Mouse (Mus musculus) retina, postnatal 7 days (tissue): ENCODE measurements around the gene Tubb4b.
A peak's percentile ranks its signal among the peaks of the same experiment; 100 is the strongest.

ENCODE experiments used
- DNase-seq: peaks from one replicate; pipeline ENCODE4 v3.0.0-alpha.2; 2012; ENCODE audit warnings: low read depth, low spot score

The Tubb4b gene

GRCm38 (mm10) chr2:25225811-25226379, 1.4 kb upstream of the Tubb4b start:
- DNase-seq, result no peak

- peak; percentile 98 for DNase-seq
Measured at GRCm38 (mm10) chr2:25224766-25225752, 557 bp upstream of the Tubb4b start.

- DNase-seq, result no peak
Measured at GRCm38 (mm10) chr2:25223681-25224491, 616 bp downstream of the Tubb4b start.

- DNase-seq, result no peak
Measured at GRCm38 (mm10) chr2:25221331-25221772, 3.1 kb downstream of the Tubb4b start.

DNA sequence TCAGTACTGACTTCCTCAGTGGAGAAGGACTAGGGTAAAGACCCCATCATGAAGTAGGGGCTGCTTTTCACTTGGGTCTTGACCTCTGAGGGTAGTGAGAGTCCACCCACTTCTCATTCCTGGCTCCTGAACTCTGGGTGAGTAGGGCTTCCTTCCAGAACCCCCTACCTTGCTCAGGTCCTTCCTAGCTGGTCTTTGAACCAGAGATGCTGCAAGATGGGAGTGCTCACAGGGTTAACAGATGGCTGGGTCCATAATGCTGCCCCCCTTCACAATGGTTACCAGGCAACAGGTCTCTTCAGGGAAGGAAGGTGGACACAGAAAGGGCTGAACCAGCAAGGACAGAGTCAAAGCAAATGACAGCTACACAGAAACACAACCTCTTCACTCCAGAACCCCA, 6.1 kb downstream of the Tubb4b start, which contains the start of gene Fam166a:
TSS of gene Fam166a (plus strand) at position 301 of the 400 bp plus-strand sequence.
- DNase-seq, result no peak

GRCm38 (mm10) chr2:25217666-25218065, 6.8 kb downstream of the Tubb4b start:
- no peak for DNase-seq

DNA sequence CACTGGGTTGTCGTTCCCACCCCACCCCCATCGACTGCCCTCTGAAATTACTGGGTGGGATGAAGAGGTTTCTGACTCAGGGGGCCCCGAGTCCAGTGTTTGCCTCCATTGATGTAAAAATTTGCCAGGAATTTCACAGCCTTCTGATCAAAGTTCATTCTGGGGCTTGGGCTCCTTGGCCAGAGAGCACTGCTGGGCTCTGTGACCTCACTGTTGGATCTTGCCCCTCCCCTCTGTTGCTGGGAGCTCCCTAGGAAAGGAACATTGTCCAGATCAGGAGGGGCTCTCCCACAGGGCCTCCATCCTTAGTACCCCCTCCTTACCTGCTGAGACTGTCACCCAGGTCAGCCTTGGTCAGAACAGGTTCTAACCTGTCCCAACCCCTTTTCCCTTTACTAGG, 10.1 kb downstream of the Tubb4b start, which contains the start of gene Stpg3:
TSS of gene Stpg3 (minus strand) at position 194 of the 400 bp plus-strand sequence.
- no peak for DNase-seq

GRCm38 (mm10) chr2:25213266-25213865, 11.1 kb downstream of the Tubb4b start:
- DNase-seq, result no peak

DNA sequence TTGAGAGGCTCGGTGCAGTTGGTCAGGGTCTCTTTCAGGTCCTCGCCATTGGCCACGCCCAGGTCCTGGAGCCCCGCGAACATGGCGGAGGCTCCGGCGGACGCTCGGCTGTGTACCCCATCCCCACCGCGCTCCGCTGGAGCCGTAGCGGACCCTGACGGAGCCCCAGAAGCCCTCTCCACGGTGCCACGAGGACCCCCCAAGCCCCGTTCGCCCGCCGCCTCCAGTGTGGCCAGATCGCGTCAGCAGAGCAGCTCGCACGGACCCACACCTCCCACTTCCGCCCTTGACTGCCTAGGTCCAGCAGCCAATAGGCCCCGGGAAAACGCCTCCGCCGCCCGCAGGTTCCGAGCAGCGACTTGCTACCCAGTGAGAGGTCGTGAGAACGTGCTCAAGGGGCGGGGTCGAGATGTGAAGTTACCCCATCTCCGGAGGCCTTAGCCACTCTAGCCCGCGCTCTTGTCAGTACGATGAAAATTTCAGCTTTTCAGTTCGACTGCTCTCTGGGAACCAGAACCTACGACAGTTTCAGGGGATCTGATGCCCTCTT, 13.3 kb downstream of the Tubb4b start, which contains the start of gene Nelfb:
TSS of gene Nelfb (minus strand) at position 369 of the 550 bp plus-strand sequence.
- peak; percentile 75 for DNase-seq

GRCm38 (mm10) chr2:25210686-25211085, 13.8 kb downstream of the Tubb4b start:
- DNase-seq, result no peak

- DNase-seq, result no peak
Measured at GRCm38 (mm10) chr2:25207593-25207992, 16.9 kb downstream of the Tubb4b start.

DNA sequence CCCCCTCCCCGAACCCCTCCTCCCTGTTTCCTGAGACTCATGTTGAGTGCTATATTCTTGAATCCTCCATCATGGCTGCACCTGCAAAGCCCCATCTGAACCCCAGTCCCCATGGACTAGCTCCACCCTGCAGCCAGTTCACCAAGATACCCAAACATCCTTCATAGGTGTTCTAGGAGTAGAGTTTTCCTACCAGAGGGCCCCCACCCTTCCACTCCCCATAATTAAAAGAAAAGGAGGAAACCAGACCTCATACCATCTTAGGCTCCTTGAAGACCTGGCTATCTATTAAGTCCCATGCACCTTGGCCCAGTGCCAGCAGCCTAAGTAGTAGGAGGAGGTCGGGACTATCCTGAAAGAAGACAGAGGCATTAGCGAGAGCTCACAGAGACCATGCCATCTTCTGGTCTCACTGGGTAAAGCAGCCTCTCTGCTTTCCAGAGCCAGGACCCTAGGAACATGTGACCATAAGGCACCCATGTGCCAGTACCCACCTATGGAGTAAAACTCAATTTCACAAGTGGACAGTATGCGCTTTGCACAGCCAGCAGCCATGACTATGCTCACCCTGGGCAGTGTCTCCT, 20.8 kb downstream of the Tubb4b start:
- DNase-seq, result no peak

DNA sequence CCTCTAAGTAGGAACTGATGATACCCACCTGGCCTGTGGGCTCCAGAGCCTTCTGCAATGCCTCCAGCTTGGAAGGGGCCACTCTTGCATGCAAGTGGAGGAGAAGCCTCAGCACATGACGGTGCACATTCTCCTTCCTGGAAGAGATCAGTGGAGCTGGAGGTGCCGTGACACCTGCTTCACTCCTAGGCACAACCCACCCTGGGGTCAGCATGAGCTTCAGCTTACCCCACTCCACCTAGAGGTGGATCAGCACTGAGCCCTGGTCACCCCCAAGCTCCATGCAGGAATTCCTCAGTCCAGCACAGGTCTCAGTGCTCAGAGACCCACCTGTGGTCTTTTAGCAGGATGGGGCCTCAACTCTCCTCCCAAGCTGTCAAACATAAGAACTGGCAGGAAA, 23.9 kb downstream of the Tubb4b start:
- DNase-seq, result no peak

DNA sequence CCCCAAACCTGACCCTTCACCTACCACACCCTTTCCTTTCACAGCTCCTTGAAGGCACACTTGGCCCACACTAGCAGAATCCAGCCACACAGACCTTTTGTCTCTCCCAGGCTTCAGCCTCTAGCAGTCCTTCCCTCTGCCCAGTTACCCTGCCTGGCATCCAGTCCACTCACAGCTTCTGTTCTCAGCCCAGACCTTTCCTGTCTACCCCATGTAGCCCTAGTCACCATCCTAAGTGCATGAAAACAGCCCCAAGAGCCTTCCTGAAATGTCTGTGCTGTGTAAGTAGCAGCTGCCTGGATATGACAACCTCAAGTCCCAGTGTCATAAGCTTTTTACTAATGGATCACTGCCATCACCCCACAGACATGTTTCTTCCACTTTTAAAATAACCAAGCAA, 26.6 kb downstream of the Tubb4b start:
- DNase-seq, result no peak

- no peak for DNase-seq
Measured at GRCm38 (mm10) chr2:25197191-25197590, 27.3 kb downstream of the Tubb4b start.

GRCm38 (mm10) chr2:25196172-25196954, 28.1 kb downstream of the Tubb4b start, which contains the start of gene Tor4a:
Gene Tor4a (minus strand): TSS chr2:25196886.
- no peak for DNase-seq

DNA sequence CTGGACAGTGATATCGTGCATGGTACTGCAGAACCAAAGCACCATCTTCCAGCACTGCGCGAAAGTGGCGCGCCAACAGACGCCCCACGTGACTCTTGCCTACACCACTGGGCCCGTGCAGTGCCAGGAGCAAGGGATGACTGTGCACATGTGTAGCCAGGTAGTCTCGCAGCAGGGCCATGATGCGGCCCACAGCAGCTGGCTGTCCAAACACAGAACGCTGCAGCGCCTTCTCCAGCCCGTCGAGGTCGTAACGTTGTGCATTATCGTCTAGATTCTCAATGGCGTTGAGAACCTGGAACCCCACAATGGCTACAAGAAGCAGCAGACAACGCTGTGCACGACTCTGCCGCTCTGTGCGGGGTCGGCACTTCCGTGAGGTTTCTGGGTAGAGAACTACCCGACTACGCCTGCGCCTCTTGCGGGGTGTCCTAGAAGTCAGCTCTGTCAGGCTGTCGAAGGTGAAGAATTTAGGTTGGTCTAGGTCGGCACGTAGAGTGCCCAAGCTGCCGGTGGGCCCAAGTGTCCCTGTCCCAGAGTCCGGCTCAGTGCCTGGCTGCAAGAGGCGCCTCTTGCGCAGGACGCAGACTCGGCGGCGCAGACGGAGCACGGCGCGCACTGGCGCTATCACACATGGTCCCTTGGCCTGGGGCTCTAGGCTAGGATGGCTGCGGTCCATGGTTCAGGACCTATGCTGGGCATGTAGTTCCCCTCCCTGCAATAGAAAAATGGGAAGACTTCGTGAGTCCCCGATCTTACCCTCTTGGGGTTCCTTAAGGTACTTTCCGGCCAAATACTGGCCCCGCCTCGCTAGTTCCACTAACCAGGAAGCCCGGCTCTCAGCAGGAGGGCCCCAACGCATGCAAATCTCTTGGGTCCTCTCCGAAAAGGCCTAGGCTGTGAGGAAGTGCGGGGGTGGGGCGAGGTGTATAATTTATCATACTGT, 29.0 kb downstream of the Tubb4b start:
- DNase-seq, result no peak

- no peak for DNase-seq
Measured at GRCm38 (mm10) chr2:25194486-25195171, 29.9 kb downstream of the Tubb4b start.
